Mouse (Mus musculus): ENCODE data around the gene Slc22a23. TPM values are rescaled to one million over a fixed set of nuclear protein-coding genes. Genes with fewer than 3 reads are reported as not detected.

Gene Slc22a23
- total and polyA plus RNA-seq, 3 experiments = 0.47 to 1.3 (median 0.85) TPM

DNA sequence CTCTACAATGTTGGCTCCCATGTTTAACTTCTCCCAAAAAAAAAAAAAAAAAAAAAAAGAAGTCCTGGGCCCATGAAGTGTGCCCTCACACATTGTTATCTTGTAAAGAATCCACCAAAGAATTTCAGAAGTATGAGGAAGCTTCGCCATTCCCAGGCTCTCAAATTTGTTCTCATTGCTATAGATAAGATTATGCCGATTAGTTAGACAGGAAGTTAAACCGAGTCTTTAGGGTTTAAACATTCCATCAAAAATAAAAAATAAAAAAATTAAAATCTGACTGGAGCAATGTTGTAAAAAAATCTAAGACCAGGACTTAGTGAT, 36.4 kb downstream of the Slc22a23 start:
- Histone ChIP-seq H3K27ac (ENCODE audit: insufficient read depth, low read depth) (no peak overlapping the region), H3K36me3 (replicated peaks in 1 of 2; ENCODE audit: control insufficient read depth in 1 of 2, insufficient read depth in 1 of 2, low read length in 1 of 2) (no peaks in the 10 kb centered on the region), H3K4me1 (ENCODE audit: control insufficient read depth in 1 of 2, insufficient read depth in 2 of 2) (no peaks in the 10 kb centered on the region), H3K27me3 (replicated peaks) (no peaks in the 10 kb centered on the region), H3K4me2 (ENCODE audit: insufficient read depth, low read depth, poor library complexity, severe bottlenecking) (no peak overlapping the region), H3K9me3 (replicated peaks; ENCODE audit: low read length) (no peaks in the 10 kb centered on the region), H3K4me3 (replicated peaks in 1 of 3; ENCODE audit: low read depth in 2 of 3, low read length in 2 of 3, poor library complexity in 1 of 3) (no peak overlapping the region), H3K79me2 (replicated peaks; ENCODE audit: control insufficient read depth, extremely low read depth, insufficient read depth, poor library complexity, severe bottlenecking) (no peaks in the 10 kb centered on the region), H3K9ac (ENCODE audit: insufficient read depth, low read depth) (no peak overlapping the region)
- no peak for DNase-seq (ENCODE audit: extremely low read depth)
- in situ Hi-C loops (cut with MboI; ENCODE audit: low pct_ligation_motif_present, low pct_unique_long_range_greater_than_20kb, low sequenced_read_pairs) (no loop called here), dilution Hi-C loops (cut with MboI; ENCODE audit: extremely low pct_ligation_motif_present, extremely low pct_unique_long_range_greater_than_20kb, low sequenced_read_pairs) (no loop called here)
- no peak for TF ChIP-seq BHLHE40 (IDR thresholded peaks at IDR 0.05; ENCODE audit: low read depth, low read length)
- TF ChIP-seq MYC (IDR thresholded peaks at IDR 0.05; ENCODE audit: low read depth, low read length) = no peak
- TF ChIP-seq MAZ (IDR thresholded peaks at IDR 0.05; ENCODE audit: low read depth, low read length) = no peak
- no peak for TF ChIP-seq RCOR1 (conservative IDR thresholded peaks at IDR 0.05; ENCODE audit: low read depth, low read length)
- TF ChIP-seq ZMIZ1 (IDR thresholded peaks at IDR 0.05; ENCODE audit: low read depth, low read length) = no peak
- TF ChIP-seq JUND (conservative IDR thresholded peaks at IDR 0.05; ENCODE audit: low read depth, low read length) = no peak
- no peak for TF ChIP-seq SMC3 (IDR thresholded peaks at IDR 0.05; ENCODE audit: low read depth, low read length)
- TF ChIP-seq POLR2AphosphoS2 (IDR thresholded peaks at IDR 0.05; ENCODE audit: low read depth, low read length) = no peak
- no peak for TF ChIP-seq CHD1 (IDR thresholded peaks at IDR 0.05; ENCODE audit: low read depth, low read length)
- no peak for TF ChIP-seq ZNF384 (IDR thresholded peaks at IDR 0.05; ENCODE audit: low read depth, low read length)
- TF ChIP-seq HCFC1 (IDR thresholded peaks at IDR 0.05; ENCODE audit: low read depth, low read length) = no peak

DNA sequence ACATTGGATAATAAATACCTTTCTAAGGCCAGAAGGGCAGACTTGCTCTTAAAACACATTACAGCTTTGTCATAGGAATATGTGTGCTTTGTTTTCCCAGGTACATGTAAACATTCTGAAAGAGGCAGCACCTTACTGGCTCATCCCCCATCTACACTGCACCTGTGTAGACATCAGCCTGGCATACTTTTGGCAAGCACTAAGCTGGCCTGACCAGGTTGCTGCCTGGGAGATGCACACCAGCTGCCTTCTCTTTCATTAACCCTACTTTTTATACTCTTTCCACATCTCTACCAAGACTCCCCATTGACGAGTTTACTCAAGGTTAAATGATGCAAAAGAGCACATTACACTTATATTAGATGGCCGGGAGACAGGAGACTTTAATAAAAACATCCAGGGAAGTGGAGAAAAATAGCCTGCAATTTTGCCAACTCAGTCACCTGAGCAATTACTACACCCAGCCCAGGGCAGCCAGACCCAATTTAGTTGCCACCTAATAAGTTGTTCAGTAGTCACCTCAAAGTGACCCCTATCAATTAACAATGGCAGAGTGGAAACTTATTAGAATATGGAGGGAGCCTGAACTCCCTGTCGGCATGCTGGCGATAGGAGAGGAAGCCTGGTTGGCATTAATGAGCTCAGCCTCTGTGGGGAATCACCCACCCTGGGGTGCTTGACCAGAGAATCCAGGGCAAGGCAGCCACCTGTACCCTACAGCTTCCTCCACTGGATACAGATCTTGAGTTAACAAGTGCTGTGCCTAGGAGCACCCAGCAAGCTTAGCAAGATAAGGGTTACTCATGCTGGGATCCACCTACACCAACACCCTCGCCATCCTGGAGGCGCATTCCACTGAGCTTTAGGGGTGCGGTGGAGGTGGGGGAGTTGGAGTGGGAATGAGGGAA, 37.0 kb downstream of the Slc22a23 start:
- Histone ChIP-seq H3K4me1 (ENCODE audit: control insufficient read depth in 1 of 2, insufficient read depth in 2 of 2) (no peaks in the 10 kb centered on the region), H3K9me3 (replicated peaks; ENCODE audit: low read length) (no peaks in the 10 kb centered on the region), H3K27ac (ENCODE audit: insufficient read depth, low read depth) (no peak overlapping the region), H3K79me2 (replicated peaks; ENCODE audit: control insufficient read depth, extremely low read depth, insufficient read depth, poor library complexity, severe bottlenecking) (no peaks in the 10 kb centered on the region), H3K4me2 (ENCODE audit: insufficient read depth, low read depth, poor library complexity, severe bottlenecking) (no peak overlapping the region), H3K36me3 (replicated peaks in 1 of 2; ENCODE audit: control insufficient read depth in 1 of 2, insufficient read depth in 1 of 2, low read length in 1 of 2) (no peaks in the 10 kb centered on the region), H3K9ac (ENCODE audit: insufficient read depth, low read depth) (no peak overlapping the region), H3K4me3 (replicated peaks in 1 of 3; ENCODE audit: low read depth in 2 of 3, low read length in 2 of 3, poor library complexity in 1 of 3) (no peak overlapping the region), H3K27me3 (replicated peaks) (no peaks in the 10 kb centered on the region)
- dilution Hi-C loops (cut with MboI; ENCODE audit: extremely low pct_ligation_motif_present, extremely low pct_unique_long_range_greater_than_20kb, low sequenced_read_pairs) (no loop called here), in situ Hi-C loops (cut with MboI; ENCODE audit: low pct_ligation_motif_present, low pct_unique_long_range_greater_than_20kb, low sequenced_read_pairs) (no loop called here)
- TF ChIP-seq MYC (IDR thresholded peaks at IDR 0.05; ENCODE audit: low read depth, low read length) = no peak
- DNase-seq (ENCODE audit: extremely low read depth) = no peak

DNA sequence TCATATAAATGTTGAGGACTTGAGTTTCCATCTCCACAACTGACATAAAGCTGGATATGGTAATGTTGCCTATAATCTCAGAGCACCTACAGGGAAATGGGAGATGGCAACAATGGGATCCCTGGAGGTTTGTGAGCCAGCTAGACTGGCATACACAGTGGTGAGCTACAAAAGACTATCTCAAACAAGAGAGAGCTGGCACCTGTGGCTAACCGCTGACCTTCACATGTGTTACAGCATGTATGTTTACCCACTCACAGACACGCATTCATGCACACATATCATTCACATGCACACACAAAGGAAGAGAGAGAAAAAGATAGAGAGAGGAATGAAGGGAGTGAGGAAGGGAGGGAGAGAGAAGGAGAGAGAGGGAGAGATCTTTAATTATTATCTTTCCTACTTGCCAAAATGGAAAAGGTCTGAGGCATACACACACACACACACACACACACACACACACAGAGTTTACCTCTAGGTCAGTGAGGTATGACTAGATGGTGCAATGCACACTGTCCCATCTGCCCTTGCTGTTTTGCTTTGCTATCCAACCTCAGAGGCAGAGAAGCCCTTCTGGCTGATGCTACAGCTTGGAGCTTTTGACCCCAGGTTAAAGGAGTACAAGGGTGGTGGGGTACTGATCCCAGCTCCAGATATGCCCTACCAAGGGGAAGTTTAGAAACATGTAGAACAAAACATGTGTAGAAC, 38.9 kb downstream of the Slc22a23 start:
- Histone ChIP-seq H3K9me3 (replicated peaks; ENCODE audit: low read length) (no peaks in the 10 kb centered on the region), H3K9ac (ENCODE audit: insufficient read depth, low read depth) (no peak overlapping the region), H3K4me1 (ENCODE audit: control insufficient read depth in 1 of 2, insufficient read depth in 2 of 2) (no peaks in the 10 kb centered on the region), H3K36me3 (replicated peaks in 1 of 2; ENCODE audit: control insufficient read depth in 1 of 2, insufficient read depth in 1 of 2, low read length in 1 of 2) (no peaks in the 10 kb centered on the region), H3K27me3 (replicated peaks) (no peaks in the 10 kb centered on the region), H3K27ac (ENCODE audit: insufficient read depth, low read depth) (no peak overlapping the region), H3K4me3 (replicated peaks in 1 of 3; ENCODE audit: low read depth in 2 of 3, low read length in 2 of 3, poor library complexity in 1 of 3) (no peak overlapping the region), H3K79me2 (replicated peaks; ENCODE audit: control insufficient read depth, extremely low read depth, insufficient read depth, poor library complexity, severe bottlenecking) (no peaks in the 10 kb centered on the region), H3K4me2 (ENCODE audit: insufficient read depth, low read depth, poor library complexity, severe bottlenecking) (no peak overlapping the region)
- DNase-seq (ENCODE audit: extremely low read depth) = no peak
- in situ Hi-C loops (cut with MboI; ENCODE audit: low pct_ligation_motif_present, low pct_unique_long_range_greater_than_20kb, low sequenced_read_pairs) (no loop called here), dilution Hi-C loops (cut with MboI; ENCODE audit: extremely low pct_ligation_motif_present, extremely low pct_unique_long_range_greater_than_20kb, low sequenced_read_pairs) (no loop called here)
- no peak for TF ChIP-seq USF1 (IDR thresholded peaks at IDR 0.05; ENCODE audit: low read depth, low read length)
- no peak for TF ChIP-seq ZMIZ1 (IDR thresholded peaks at IDR 0.05; ENCODE audit: low read depth, low read length)
- no peak for TF ChIP-seq NELFE (IDR thresholded peaks at IDR 0.05; ENCODE audit: low read depth, low read length)
- TF ChIP-seq POLR2A (IDR thresholded peaks at IDR 0.05; ENCODE audit: low read depth, low read length) = no peak
- TF ChIP-seq CHD1 (IDR thresholded peaks at IDR 0.05; ENCODE audit: low read depth, low read length) = no peak
- TF ChIP-seq BHLHE40 (IDR thresholded peaks at IDR 0.05; ENCODE audit: low read depth, low read length) = no peak
- TF ChIP-seq IRF4 (IDR thresholded peaks at IDR 0.05; ENCODE audit: low read depth, low read length) = no peak
- TF ChIP-seq ZNF384 (IDR thresholded peaks at IDR 0.05; ENCODE audit: low read depth, low read length) = no peak
- no peak for TF ChIP-seq MAZ (IDR thresholded peaks at IDR 0.05; ENCODE audit: low read depth, low read length)
- TF ChIP-seq CHD2 (IDR thresholded peaks at IDR 0.05; ENCODE audit: low read length) = no peak
